Mouse (Mus musculus): ENCODE data around the gene Arhgef15.
"Not testable (repeated sequence)": the region's sequence is repeated elsewhere in the genome, so short reads cannot be mapped to it uniquely, and the experiment has no call there.

Arhgef15 gene

GRCm38 (mm10) chr11:68957308-68957707 is at the start of gene Arhgef15:
Gene Arhgef15 (minus strand): TSS chr11:68957480.
- no peak for DNase-seq

DNA sequence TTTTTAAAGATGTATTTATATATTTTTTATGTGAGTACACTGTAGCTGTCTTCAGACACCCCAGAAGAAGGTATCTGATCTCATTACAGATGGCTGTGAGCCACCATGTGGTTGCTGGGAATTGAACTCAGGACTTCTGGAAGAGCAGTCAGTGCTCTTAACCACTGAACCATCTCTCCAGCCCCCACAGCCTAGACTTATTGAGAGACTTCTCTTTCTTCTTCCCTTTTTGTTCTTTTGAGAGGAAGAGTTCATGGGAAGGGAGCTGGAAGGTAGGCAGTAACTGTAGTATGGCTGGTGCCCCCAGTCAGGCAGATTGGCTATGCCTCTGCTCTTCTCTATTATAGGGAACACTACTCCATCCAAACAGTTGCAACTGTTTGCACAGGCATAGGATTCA is 49.3 kb upstream of the Arhgef15 start:
- DNase-seq = not testable (repeated sequence)

DNA sequence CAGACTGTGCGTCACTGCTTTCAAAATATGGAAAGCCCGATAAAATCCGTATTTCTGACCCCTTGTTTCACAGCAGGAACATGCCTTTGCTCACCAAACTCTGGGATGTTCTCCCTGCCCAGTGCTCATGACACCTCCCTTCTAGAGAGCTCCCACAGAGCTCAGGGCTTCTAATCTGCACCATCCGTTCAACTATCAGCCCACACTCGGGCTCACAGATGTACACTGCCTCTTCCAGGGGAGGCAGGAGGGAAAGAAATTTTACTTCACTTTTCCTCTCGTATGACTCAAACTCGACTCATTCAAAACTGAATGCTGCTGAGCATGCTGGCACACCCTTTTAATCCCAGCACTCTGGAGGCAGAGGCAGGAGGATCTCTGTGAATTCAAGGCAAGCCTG is 47.9 kb upstream of the Arhgef15 start:
- no peak for DNase-seq

GRCm38 (mm10) chr11:69003592-69003991 is 46.3 kb upstream of the Arhgef15 start:
- DNase-seq = no peak

- DNase-seq = not testable (repeated sequence)
Observed at GRCm38 (mm10) chr11:69002782-69003181, 45.5 kb upstream of the Arhgef15 start.

GRCm38 (mm10) chr11:68997080-68997479 is 39.8 kb upstream of the Arhgef15 start:
- no peak for DNase-seq

- DNase-seq = no peak
Observed at GRCm38 (mm10) chr11:68994377-68994776, 37.1 kb upstream of the Arhgef15 start.

DNA sequence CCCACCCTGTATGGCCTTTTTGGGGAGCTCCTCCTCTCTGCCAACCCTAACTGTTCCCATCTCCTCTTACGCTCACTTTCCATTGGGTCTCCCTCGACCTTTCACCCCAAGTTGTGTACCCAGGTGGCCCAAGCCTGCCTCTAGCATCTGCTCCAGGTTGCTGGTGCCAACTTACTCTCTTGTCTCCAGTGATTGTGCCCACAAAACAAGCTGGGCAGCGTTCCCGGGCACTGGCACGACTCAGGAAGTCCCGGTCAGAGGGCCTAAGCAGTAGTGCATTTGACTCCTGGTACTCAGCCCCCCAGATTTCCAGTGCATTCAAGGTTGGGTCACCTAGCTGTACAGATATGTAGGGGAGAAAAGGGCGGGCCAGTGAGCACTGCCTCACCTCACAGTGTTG is 35.8 kb upstream of the Arhgef15 start:
- no peak for DNase-seq

GRCm38 (mm10) chr11:68988341-68988740 is 31.1 kb upstream of the Arhgef15 start:
- DNase-seq = no peak

- DNase-seq = no peak
Observed at GRCm38 (mm10) chr11:68987365-68987882, 30.1 kb upstream of the Arhgef15 start.

GRCm38 (mm10) chr11:68982639-68983369 is 25.5 kb upstream of the Arhgef15 start:
- DNase-seq = peak; percentile 44

- no peak for DNase-seq
Observed at GRCm38 (mm10) chr11:68980919-68981318, 23.6 kb upstream of the Arhgef15 start.

DNA sequence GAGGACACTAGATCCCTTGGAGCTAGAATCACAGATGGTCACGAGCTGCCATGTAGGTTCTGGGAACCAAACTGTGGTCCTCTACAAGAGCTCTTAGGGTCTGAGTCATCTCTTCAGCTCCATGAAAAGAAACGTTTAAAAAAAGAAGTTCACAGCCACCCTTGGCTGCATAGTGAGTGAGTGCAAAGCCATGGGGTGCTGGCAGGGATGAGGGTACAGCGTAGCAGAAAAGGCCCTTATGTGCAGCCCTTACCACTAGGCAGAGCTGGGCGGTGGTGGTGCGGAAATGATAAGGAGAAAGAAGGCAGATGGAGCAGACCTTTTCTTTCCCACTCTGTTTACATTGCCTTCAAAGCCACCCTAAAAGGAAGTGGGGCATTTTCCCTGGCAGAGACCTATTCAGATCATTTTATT is 22.0 kb upstream of the Arhgef15 start:
- DNase-seq = no peak

- DNase-seq = no peak
Observed at GRCm38 (mm10) chr11:68975601-68976000, 18.3 kb upstream of the Arhgef15 start.

DNA sequence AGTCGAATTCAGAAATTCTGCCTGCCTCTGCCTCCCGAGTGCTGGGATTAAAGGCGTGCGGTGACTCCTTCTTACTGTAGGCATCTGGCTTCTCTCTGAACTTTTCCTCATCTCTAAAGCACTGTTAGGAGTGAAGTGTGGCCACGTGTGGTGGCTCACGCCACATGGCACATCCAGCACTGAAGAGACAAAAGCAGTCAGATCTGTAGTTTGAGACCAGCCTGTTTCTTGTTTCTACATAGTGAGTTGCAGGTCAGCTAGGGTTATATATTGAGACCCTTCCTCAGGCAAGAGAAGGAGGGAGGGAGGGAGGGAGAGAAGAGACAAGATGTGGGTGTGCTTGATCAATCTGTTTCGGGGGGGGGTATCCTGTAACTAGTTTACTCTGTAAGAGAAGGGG is 17.8 kb upstream of the Arhgef15 start, which contains the start of gene Rangrf:
Rangrf (minus strand) TSS at position 101 of the 400 bp plus-strand sequence.
- DNase-seq = no peak

GRCm38 (mm10) chr11:68974059-68974450 is 16.8 kb upstream of the Arhgef15 start:
- no peak for DNase-seq

- DNase-seq = peak; percentile 83
Observed at GRCm38 (mm10) chr11:68973250-68974058, 16.2 kb upstream of the Arhgef15 start.

- DNase-seq = no peak
Observed at GRCm38 (mm10) chr11:68970232-68970631, 13.0 kb upstream of the Arhgef15 start.

- DNase-seq = no peak
Observed at GRCm38 (mm10) chr11:68968752-68969151, 11.5 kb upstream of the Arhgef15 start.

DNA sequence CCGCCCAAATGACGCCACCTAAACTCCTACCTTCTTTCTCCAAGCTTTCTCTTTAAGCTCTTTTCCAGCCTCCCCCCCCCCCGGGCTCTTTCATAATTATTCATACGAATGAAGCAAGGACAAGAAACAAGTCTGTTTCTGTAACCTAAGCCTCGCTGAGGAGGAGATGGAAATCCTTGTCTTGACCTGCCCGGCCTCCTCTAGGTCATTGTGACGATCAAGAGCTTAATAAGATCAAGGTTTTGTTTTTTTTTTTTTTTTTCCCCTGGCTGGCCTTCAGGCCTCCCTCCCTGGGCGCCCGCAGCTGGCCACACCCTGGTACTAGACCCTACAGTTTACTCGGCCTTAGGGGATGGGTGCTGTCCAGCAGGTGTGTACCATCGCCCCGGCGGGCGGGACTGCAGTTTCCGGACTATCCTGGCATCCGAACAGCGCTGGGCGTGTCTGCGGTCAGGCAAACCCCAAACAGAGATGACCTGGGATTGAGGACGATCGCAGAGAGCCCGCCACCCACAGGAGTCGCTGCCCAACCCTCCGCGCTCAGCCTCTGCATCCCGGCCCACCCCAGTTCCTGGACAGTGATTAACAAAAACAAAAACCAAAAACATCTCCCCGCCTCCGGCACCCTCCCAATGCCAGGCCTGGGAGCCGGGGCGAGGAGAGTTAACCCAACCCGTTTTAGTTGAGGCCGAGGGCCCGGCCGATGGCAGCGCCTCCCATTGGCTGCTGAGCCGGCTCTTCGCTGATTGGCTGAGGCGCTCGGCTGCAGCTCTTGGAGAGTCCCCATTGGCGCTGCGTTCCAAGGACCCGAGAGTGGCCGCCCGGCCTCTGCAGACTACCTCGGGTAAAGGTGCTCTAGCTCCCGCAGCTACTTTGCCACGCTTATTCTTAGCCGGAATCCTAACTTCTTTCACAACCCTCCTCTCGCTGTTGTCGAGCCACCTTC is 10.3 kb upstream of the Arhgef15 start, which contains the start of gene Slc25a35:
Slc25a35 (plus strand) TSS at position 795 of the 946 bp plus-strand sequence.
- DNase-seq = peak; percentile 93

- DNase-seq = no peak
Observed at GRCm38 (mm10) chr11:68966554-68966953, 9.3 kb upstream of the Arhgef15 start.

DNA sequence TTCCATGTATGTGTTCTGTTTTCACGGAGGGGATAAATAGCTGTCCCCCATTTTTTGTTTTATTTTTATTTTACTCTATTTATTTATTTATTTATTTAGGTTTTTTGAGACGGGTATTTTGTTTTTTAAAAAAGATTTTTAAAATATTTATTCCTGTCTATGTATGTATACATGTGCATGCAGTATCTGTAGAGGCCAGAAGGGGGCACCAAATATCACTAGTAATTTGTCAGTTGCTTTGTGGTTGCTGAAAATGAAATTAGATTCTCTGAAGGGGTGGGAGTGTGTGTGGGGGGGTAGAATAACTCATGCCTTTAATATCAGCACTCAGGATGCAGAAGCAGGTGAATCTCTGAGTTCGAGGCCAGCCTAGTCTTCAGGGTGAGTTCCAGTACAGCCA is 8.6 kb upstream of the Arhgef15 start:
- DNase-seq = no peak

GRCm38 (mm10) chr11:68965050-68965449 is 7.8 kb upstream of the Arhgef15 start:
- DNase-seq = no peak
